Mouse (Mus musculus) neural tube, embryonic 10.5 days (tissue): Measurements from ENCODE around the gene Tmem198.

ENCODE experiments used
- DNase-seq: peaks from one replicate; pipeline ENCODE4 v3.0.0-alpha.2; 2017; ENCODE audit warnings: low spot score; ENCODE audit errors: extremely low spot score

The Tmem198 gene

GRCm38 (mm10) chr1:75516703-75517380 is 37.5 kb downstream of the Tmem198 start:
- no peak for DNase-seq

- no peak for DNase-seq
Measured at GRCm38 (mm10) chr1:75517984-75518383, 38.7 kb downstream of the Tmem198 start.

- no peak for DNase-seq
Measured at GRCm38 (mm10) chr1:75518427-75518826, 39.1 kb downstream of the Tmem198 start.

GRCm38 (mm10) chr1:75519576-75519975 is 40.2 kb downstream of the Tmem198 start:
- DNase-seq: no peak

GRCm38 (mm10) chr1:75521321-75522031 is 42.1 kb downstream of the Tmem198 start, which contains the start of gene Stk11ip:
Gene Stk11ip, plus strand, starts transcription at chr1:75521529.
- DNase-seq: peak; percentile 96

- no peak for DNase-seq
Measured at GRCm38 (mm10) chr1:75524679-75525078, 45.3 kb downstream of the Tmem198 start.

GRCm38 (mm10) chr1:75530546-75530945 is 51.2 kb downstream of the Tmem198 start:
- DNase-seq: no peak

- DNase-seq: no peak
Measured at GRCm38 (mm10) chr1:75532280-75533172, 53.2 kb downstream of the Tmem198 start.

- no peak for DNase-seq
Measured at GRCm38 (mm10) chr1:75533325-75534252, 54.3 kb downstream of the Tmem198 start.
